Mouse (Mus musculus): ENCODE data around the gene Strada. TPM values are rescaled to one million over a fixed set of nuclear protein-coding genes. Genes with fewer than 3 reads are reported as not detected.

The Strada gene
- polyA plus RNA-seq, 1 experiment from 2014 or later, result 28.6 TPM

DNA sequence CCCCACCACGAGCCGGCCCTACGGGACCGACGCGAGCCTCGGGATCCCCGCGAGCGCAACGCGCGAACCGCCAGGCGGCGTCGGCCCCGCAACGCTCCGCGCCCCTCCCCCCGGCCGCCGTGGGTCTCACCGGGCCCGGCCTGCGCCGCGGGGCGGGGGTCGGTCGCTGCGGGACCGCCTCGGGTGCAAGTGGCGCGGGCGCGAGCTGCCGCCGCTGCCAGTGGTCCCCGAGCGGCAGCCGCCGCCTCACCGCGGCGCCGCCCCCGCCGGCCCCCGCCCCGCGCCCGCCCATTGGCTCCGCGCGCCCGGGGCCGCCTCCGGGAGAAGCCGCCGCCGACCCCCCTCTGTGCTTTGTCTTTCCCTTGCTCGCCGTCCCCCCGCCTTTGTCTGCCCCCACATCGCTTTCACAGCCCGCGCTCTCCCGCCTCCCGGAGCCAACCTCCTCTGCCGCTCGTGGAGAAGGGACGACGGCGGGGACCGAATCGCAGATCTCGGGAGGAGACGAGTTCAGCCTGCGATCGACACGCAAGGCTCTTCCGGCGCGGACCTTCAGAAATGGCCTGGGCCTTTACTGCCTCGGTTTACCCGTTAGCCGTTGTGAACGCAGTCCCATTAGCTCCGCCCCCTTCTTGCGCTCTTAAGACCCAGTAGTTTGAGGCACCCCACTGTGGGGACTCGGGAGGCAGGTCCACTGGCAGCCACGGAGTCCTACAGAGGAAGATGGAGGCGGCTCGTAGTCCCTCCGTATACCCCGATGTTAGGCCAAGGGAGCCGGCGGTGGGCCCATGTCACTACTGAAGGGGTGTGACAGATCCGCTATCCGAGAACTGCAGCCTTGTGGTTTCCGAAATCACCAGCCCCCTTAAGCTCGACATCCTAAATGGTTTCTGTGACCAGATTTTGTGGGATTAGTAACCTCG lies 41.8 kb downstream of the Strada start:
- peak; percentile 66 for ATAC-seq
- Histone ChIP-seq H3K4me2 (ENCODE audit: low read length) (peak overlapping the region; percentile 85), H3K9ac (ENCODE audit: low read depth, low read length) (peak overlapping the region; percentile 98), H3K4me1 (ENCODE audit: control insufficient read depth, insufficient read depth, low read depth, low read length) (peaks cover 27% of the 10 kb centered on the region), H3K27me3 (replicated peaks; ENCODE audit: control insufficient read depth, insufficient read depth, low read length) (no peaks in the 10 kb centered on the region), H3K4me3 (ENCODE audit: low read length) (peak overlapping the region; percentile 86), H3K36me3 (ENCODE audit: control insufficient read depth, insufficient read depth, low read length) (peaks cover 14% of the 10 kb centered on the region), H3K27ac (ENCODE audit: low read depth, low read length) (peak overlapping the region; percentile 91), H3K9me3 (ENCODE audit: control insufficient read depth, low read length) (no peaks in the 10 kb centered on the region)
- under 1% methylated on average over 45 of the region's 106 CpGs for WGBS

DNA sequence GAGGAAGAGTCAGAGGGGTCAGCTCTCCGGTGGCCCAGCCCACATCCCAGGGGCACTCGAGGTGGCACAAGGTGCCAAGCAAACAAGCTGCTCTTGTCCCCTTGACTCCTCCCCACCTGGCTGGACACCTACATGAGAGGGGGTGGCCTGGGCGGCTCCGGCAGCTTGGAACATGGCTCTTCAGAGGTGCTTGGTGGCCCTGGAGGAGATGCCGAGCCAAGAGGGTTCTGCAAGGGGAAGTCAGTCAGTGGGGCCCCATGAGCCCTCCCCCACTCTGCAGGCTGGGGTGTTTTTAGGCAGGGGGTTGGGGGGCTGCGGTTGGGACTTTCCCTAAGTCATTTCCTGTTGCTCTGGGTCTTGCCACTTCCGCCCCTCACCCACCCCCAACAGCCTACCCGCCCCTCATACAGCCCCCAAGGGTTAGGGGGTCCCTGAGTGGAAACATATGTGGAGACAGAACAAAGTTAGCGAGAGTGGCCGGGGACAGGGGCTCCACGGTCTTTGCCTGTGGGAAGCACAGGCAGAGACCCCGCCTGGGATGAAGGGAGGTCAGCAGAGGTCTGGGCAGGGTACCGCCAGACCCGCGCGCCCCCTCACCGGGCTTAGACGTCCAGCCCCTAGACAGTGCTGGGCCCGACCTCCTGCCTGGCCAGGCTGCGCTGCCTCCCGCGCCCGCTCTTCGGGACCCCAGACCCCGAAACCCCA lies 42.6 kb downstream of the Strada start:
- 2% methylated on average over 20 of the region's 25 CpGs for WGBS
- peak overlapping the region; percentile 98 for H3K9ac ChIP-seq (ENCODE audit: low read depth, low read length)
- peak overlapping the region; percentile 91 for H3K27ac ChIP-seq (ENCODE audit: low read depth, low read length)
- peak overlapping the region; percentile 85 for H3K4me2 ChIP-seq (ENCODE audit: low read length)
- H3K36me3 ChIP-seq (ENCODE audit: control insufficient read depth, insufficient read depth, low read length), result peaks cover 14% of the 10 kb centered on the region
- H3K4me3 ChIP-seq (ENCODE audit: low read length), result peak overlapping the region; percentile 86
- no peaks in the 10 kb centered on the region for H3K9me3 ChIP-seq (ENCODE audit: control insufficient read depth, low read length)
- H3K27me3 ChIP-seq (replicated peaks; ENCODE audit: control insufficient read depth, insufficient read depth, low read length), result no peaks in the 10 kb centered on the region
- peaks cover 27% of the 10 kb centered on the region for H3K4me1 ChIP-seq (ENCODE audit: control insufficient read depth, insufficient read depth, low read depth, low read length)
- ATAC-seq, result peak; percentile 62

GRCm38 (mm10) chr11:106158930-106159215 lies 43.1 kb downstream of the Strada start:
- H3K27me3 ChIP-seq (replicated peaks; ENCODE audit: control insufficient read depth, insufficient read depth, low read length), result no peaks in the 10 kb centered on the region
- H3K36me3 ChIP-seq (ENCODE audit: control insufficient read depth, insufficient read depth, low read length), result peaks cover 14% of the 10 kb centered on the region
- no peaks in the 10 kb centered on the region for H3K9me3 ChIP-seq (ENCODE audit: control insufficient read depth, low read length)
- peak overlapping the region; percentile 85 for H3K4me2 ChIP-seq (ENCODE audit: low read length)
- peak overlapping the region; percentile 98 for H3K9ac ChIP-seq (ENCODE audit: low read depth, low read length)
- peak overlapping the region; percentile 91 for H3K27ac ChIP-seq (ENCODE audit: low read depth, low read length)
- peaks cover 27% of the 10 kb centered on the region for H3K4me1 ChIP-seq (ENCODE audit: control insufficient read depth, insufficient read depth, low read depth, low read length)
- ATAC-seq, result peak; percentile 19
- 34% methylated on average over 9 of the region's 9 CpGs for WGBS
- peak overlapping the region; percentile 86 for H3K4me3 ChIP-seq (ENCODE audit: low read length)

DNA sequence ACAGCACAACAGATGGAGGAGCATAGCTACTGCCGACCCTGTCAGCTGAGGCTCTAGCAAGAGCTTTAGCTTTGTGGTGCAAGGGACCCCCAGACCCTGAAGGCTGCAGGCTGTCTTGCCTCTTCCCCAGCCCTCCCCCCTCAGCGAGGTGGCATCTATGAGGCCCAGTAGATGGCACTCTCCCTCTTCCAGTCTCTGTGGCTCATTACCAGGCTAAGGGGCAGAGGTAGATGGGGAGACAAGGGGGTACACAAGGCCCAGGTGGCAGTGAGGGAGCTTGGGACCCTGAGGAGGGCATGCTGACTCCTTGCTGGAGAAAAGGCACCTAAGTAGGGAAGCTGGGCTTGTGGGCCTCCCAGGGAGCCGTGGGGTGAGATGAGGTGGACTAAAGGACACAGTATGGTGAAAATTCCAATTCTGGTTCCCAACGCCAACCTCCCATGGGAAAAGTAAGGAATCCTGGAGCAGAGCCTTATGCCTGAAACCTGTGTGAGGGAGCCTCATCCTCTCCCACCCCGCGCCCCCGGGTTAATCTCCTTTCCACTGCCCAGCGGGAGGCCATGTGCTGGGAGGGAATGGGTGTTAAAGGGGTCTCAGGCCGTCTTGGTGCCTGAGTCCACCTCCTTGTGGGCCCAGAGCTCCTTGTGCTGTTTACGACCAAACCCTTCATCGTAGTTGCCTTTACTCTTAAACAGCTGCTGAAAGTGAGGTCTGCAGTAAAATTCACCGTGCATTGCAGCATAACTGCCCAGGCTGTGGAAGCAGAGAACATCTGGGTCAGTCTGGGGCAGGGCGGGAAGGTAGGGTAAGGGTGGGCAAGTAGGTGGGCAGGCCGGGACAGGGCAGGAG lies 43.7 kb downstream of the Strada start:
- H3K4me3 ChIP-seq (ENCODE audit: low read length), result peak overlapping the region; percentile 86
- ATAC-seq, result no peak
- peak overlapping the region; percentile 98 for H3K9ac ChIP-seq (ENCODE audit: low read depth, low read length)
- H3K4me1 ChIP-seq (ENCODE audit: control insufficient read depth, insufficient read depth, low read depth, low read length), result peaks cover 27% of the 10 kb centered on the region
- peak overlapping the region; percentile 85 for H3K4me2 ChIP-seq (ENCODE audit: low read length)
- WGBS, result 65% methylated on average over 14 of the region's 14 CpGs
- peaks cover 8% of the 10 kb centered on the region; the same call in 1 of the 2 replicates for H3K36me3 ChIP-seq (ENCODE audit: control insufficient read depth, insufficient read depth, low read length)
- no peaks in the 10 kb centered on the region for H3K27me3 ChIP-seq (replicated peaks; ENCODE audit: control insufficient read depth, insufficient read depth, low read length)
- peak overlapping the region; percentile 91 for H3K27ac ChIP-seq (ENCODE audit: low read depth, low read length)
- no peaks in the 10 kb centered on the region for H3K9me3 ChIP-seq (ENCODE audit: control insufficient read depth, low read length)

- H3K9ac ChIP-seq (ENCODE audit: low read depth, low read length), result no peak overlapping the region
- no peaks in the 10 kb centered on the region for H3K27me3 ChIP-seq (replicated peaks; ENCODE audit: control insufficient read depth, insufficient read depth, low read length)
- H3K4me3 ChIP-seq (ENCODE audit: low read length), result no peak overlapping the region
- H3K9me3 ChIP-seq (ENCODE audit: control insufficient read depth, low read length), result no peaks in the 10 kb centered on the region
- no peak overlapping the region for H3K27ac ChIP-seq (ENCODE audit: low read depth, low read length)
- peaks cover 16% of the 10 kb centered on the region; the same call in 1 of the 2 replicates for H3K36me3 ChIP-seq (ENCODE audit: control insufficient read depth, insufficient read depth, low read length)
- no peak overlapping the region for H3K4me2 ChIP-seq (ENCODE audit: low read length)
- no peak for ATAC-seq
- 90% methylated on average over 7 of the region's 7 CpGs for WGBS
- peaks cover 27% of the 10 kb centered on the region for H3K4me1 ChIP-seq (ENCODE audit: control insufficient read depth, insufficient read depth, low read depth, low read length)
Measured at GRCm38 (mm10) chr11:106157154-106157553, 44.8 kb downstream of the Strada start.

- 79% methylated on average over 1 of the region's 1 CpGs for WGBS
- no peaks in the 10 kb centered on the region for H3K9me3 ChIP-seq (ENCODE audit: control insufficient read depth, low read length)
- peaks cover 22% of the 10 kb centered on the region for H3K36me3 ChIP-seq (ENCODE audit: control insufficient read depth, insufficient read depth, low read length)
Measured at GRCm38 (mm10) chr11:106156257-106156656, 45.7 kb downstream of the Strada start.

GRCm38 (mm10) chr11:106155761-106156160 lies 46.2 kb downstream of the Strada start:
- Histone ChIP-seq H3K4me3 (ENCODE audit: low read length) (no peak overlapping the region), H3K4me2 (ENCODE audit: low read length) (no peak overlapping the region), H3K27me3 (replicated peaks; ENCODE audit: control insufficient read depth, insufficient read depth, low read length) (no peaks in the 10 kb centered on the region), H3K4me1 (ENCODE audit: control insufficient read depth, insufficient read depth, low read depth, low read length) (peaks cover 18% of the 10 kb centered on the region), H3K9ac (ENCODE audit: low read depth, low read length) (no peak overlapping the region), H3K27ac (ENCODE audit: low read depth, low read length) (no peak overlapping the region), H3K36me3 (ENCODE audit: control insufficient read depth, insufficient read depth, low read length) (peaks cover 27% of the 10 kb centered on the region), H3K9me3 (ENCODE audit: control insufficient read depth, low read length) (no peaks in the 10 kb centered on the region)
- 70% methylated on average over 3 of the region's 3 CpGs for WGBS
- ATAC-seq, result no peak

More at GRCm38 (mm10) chr11:106156257-106156656, 45.7 kb downstream of the Strada start:
- no peak for ATAC-seq
- Histone ChIP-seq H3K27me3 (replicated peaks; ENCODE audit: control insufficient read depth, insufficient read depth, low read length) (no peaks in the 10 kb centered on the region), H3K4me2 (ENCODE audit: low read length) (no peak overlapping the region), H3K9ac (ENCODE audit: low read depth, low read length) (no peak overlapping the region), H3K27ac (ENCODE audit: low read depth, low read length) (no peak overlapping the region), H3K4me3 (ENCODE audit: low read length) (no peak overlapping the region), H3K4me1 (ENCODE audit: control insufficient read depth, insufficient read depth, low read depth, low read length) (peaks cover 23% of the 10 kb centered on the region)

DNA sequence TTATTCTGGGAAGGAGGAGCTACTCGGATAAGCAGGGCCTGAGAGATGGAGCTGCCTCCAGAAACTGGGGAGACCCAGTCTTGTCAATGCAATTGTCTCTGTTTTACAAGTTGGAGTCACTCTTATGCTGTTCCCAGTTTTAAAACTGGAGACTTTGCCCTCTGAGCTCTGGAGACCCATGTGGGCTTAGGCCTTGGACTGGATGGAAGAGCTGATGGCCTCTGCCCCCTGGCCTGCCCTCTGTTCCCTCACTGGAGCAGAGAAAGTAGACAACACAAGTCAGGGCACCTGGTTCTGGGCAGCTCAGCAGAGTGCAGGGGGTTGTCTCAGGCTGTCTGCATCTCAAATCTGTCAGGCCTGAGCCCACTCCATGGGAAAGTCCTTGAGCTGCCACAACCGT lies 47.2 kb downstream of the Strada start:
- Histone ChIP-seq H3K27me3 (replicated peaks; ENCODE audit: control insufficient read depth, insufficient read depth, low read length) (no peaks in the 10 kb centered on the region), H3K9me3 (ENCODE audit: control insufficient read depth, low read length) (no peaks in the 10 kb centered on the region), H3K36me3 (ENCODE audit: control insufficient read depth, insufficient read depth, low read length) (peaks cover 34% of the 10 kb centered on the region), H3K9ac (ENCODE audit: low read depth, low read length) (no peak overlapping the region), H3K27ac (ENCODE audit: low read depth, low read length) (peak overlapping the region; percentile 7; the same call in 1 of the 2 replicates), H3K4me1 (ENCODE audit: control insufficient read depth, insufficient read depth, low read depth, low read length) (peaks cover 14% of the 10 kb centered on the region), H3K4me3 (ENCODE audit: low read length) (no peak overlapping the region), H3K4me2 (ENCODE audit: low read length) (no peak overlapping the region)
- WGBS, result 65% methylated on average over 2 of the region's 2 CpGs
- no peak for ATAC-seq

Data from hindbrain, embryonic 16.5 days (tissue).